In the genomic region with DNA sequence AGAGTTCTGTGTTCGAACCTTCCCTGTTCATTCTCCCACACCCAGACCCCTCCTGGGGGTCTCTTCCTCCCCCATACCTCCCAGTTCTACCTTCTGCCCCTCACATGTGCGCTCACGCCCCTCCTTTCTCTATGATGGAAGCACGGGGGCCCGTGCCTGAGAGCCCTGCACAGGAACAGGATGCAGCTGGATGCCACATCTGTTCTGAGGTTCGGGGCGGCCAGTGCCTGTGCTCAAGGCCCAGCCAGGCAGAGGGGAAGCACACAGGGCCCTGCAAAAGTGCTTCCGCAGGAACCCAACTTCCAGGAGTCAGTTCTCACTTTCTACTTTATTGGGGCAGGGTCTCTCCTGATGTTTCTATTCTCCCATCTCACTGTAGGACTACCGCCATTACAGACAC, we compare ENCODE assay signal across 10 mouse cellular contexts. TPM values are rescaled to one million over a fixed set of nuclear protein-coding genes. Genes with fewer than 3 reads are reported as not detected.
DNase-seq lines count a peak whose midpoint lies in the region; ATAC-seq and TF ChIP-seq lines count a peak whose summit lies in the region.
"Had no signal": no experiment of that assay in that cellular context is flagged by ENCODE, and none has a peak within 500 bp of the region (broad histone marks: within the 10 kb centered on the region; RNA-seq: fewer than 3 reads in every experiment).

No protein-coding gene starts in this region.

- no peak for DNase-seq in heart, postnatal 36 days
- no peak for DNase-seq in testis, postnatal 14 days (ENCODE audit: low spot score)
- DNase-seq in spleen, adult 12 weeks (ENCODE audit: low spot score): no peak
- no peak for DNase-seq in cerebellum, adult 11-12 months
- DNase-seq in left cerebral cortex, adult 8-10 months (ENCODE audit: low spot score in 2 of 2): no peak
- DNase-seq: kidney, adult 2 months had no signal

- H3K9ac ChIP-seq in heart, embryonic 14.5 days (ENCODE audit: low read length): no peak overlapping the region; the same call in 1 of the 2 replicates
- H3K9ac ChIP-seq: forebrain, embryonic 12.5 days had no signal

- H3K27me3 ChIP-seq in heart, embryonic 14.5 days (ENCODE audit: control insufficient read depth, insufficient read depth, low read length): no peaks in the 10 kb centered on the region
- H3K27me3 ChIP-seq in testis, adult 2 months (ENCODE audit: control insufficient read depth, insufficient read depth, low read length): no peaks in the 10 kb centered on the region
- H3K27me3 ChIP-seq in small intestine, adult 2 months (ENCODE audit: control insufficient read depth, insufficient read depth, low read length): no peaks in the 10 kb centered on the region

- H3K9me3 ChIP-seq in heart, embryonic 14.5 days (ENCODE audit: control insufficient read depth, low read length): no peaks in the 10 kb centered on the region
- H3K9me3 ChIP-seq: forebrain, embryonic 12.5 days had no signal

- WGBS in heart, embryonic 14.5 days: 81% methylated on average over 9 of the region's 9 CpGs
- WGBS in small intestine, adult 2 months: 73% methylated on average over 9 of the region's 9 CpGs

- peaks cover 15% of the 10 kb centered on the region; the same call in 1 of the 2 replicates for H3K36me3 ChIP-seq in heart, embryonic 14.5 days (ENCODE audit: control insufficient read depth, insufficient read depth, low read length)
- no peaks in the 10 kb centered on the region for H3K36me3 ChIP-seq in testis, adult 2 months (ENCODE audit: control insufficient read depth, insufficient read depth, low read length)
- H3K36me3 ChIP-seq in small intestine, adult 2 months (ENCODE audit: control insufficient read depth, insufficient read depth, low read length): peaks cover 3% of the 10 kb centered on the region; the same call in 1 of the 2 replicates
- H3K36me3 ChIP-seq: forebrain, embryonic 12.5 days had no signal

- intact Hi-C loops in heart, postnatal 36 days (cut with DNase I): no loop called here

- H3K4me2 ChIP-seq in heart, embryonic 14.5 days (ENCODE audit: low read length): no peak overlapping the region
- H3K4me2 ChIP-seq: forebrain, embryonic 12.5 days had no signal

- ATAC-seq in heart, embryonic 14.5 days (ENCODE audit: insufficient number of reproducible peaks, insufficient read depth, low FRiP score, low read depth): no peak

- peak; percentile 11; the same call in 1 of the 2 replicates for TF ChIP-seq POLR2A in testis, adult 2 months (IDR thresholded peaks at IDR 0.05; ENCODE audit: control insufficient read depth, low read depth, low read length)
- TF ChIP-seq POLR2A in small intestine, adult 2 months (IDR thresholded peaks at IDR 0.05; ENCODE audit: low read depth, low read length): no peak

- peak overlapping the region; percentile 29 to 80; a peak in 3 of 4 replicates for H3K27ac ChIP-seq in heart, embryonic 14.5 days (replicated peaks in 1 of 2; ENCODE audit: control insufficient read depth in 1 of 2, insufficient read depth in 1 of 2, low read depth in 2 of 2, low read length in 2 of 2)
- no peak overlapping the region for H3K27ac ChIP-seq in testis, adult 2 months (ENCODE audit: control insufficient read depth, insufficient read depth, low read depth, low read length)
- H3K27ac ChIP-seq in small intestine, adult 2 months (ENCODE audit: insufficient read depth, low read depth, low read length): 0 out of 2 replicates have a peak overlapping the region, but pooled peaks have one; percentile 9
- H3K27ac ChIP-seq: forebrain, embryonic 12.5 days had no signal

- H3K4me1 ChIP-seq in heart, embryonic 14.5 days (ENCODE audit: control insufficient read depth in 2 of 2, insufficient read depth in 2 of 2, low read length in 2 of 2): peaks cover 17 to 25% of the 10 kb centered on the region in 2 experiments
- H3K4me1 ChIP-seq in testis, adult 2 months (ENCODE audit: control insufficient read depth, insufficient read depth, low read length): no peaks in the 10 kb centered on the region
- H3K4me1 ChIP-seq in small intestine, adult 2 months (ENCODE audit: control insufficient read depth, insufficient read depth, insufficient read length, low read length): peaks cover 30% of the 10 kb centered on the region
- H3K4me1 ChIP-seq: forebrain, embryonic 12.5 days had no signal

- TF ChIP-seq CTCF in testis, adult 2 months (IDR thresholded peaks at IDR 0.05; ENCODE audit: control insufficient read depth, insufficient read depth, insufficient replicate concordance, low read depth, low read length): no peak
- no peak for TF ChIP-seq CTCF in small intestine, adult 2 months (IDR thresholded peaks at IDR 0.05; ENCODE audit: extremely low read depth, insufficient read length, insufficient replicate concordance, low read depth, low read length)

- H3K4me3 ChIP-seq in heart, embryonic 14.5 days (ENCODE audit: control insufficient read depth in 1 of 2, insufficient read depth in 1 of 2, low read depth in 1 of 2, low read length in 2 of 2): no peak overlapping the region
- H3K4me3 ChIP-seq in testis, adult 2 months (ENCODE audit: control insufficient read depth, low read depth, low read length): peak overlapping the region; percentile 75
- no peak overlapping the region for H3K4me3 ChIP-seq in small intestine, adult 2 months (ENCODE audit: low read depth, low read length)
- H3K4me3 ChIP-seq: forebrain, embryonic 12.5 days had no signal

RNA-seq across cellular contexts. Expression of a gene that starts 52.2 kb away (rescaled TPM):
- polyA plus RNA-seq in heart, embryonic 14.5 days (2014; fragmentation: Nextera tagmentation; extraction: Ambion mirVana): 78.5 and 79.1 TPM in 2 replicates
- total RNA-seq in heart, postnatal 36 days (2021): 10 to 100 TPM; 55.3 to 56.4 TPM
- 4.3 and 5.4 TPM in 2 replicates for polyA plus RNA-seq in testis, adult 2 months (2012; rRNA removed)
- 10.5 and 13.6 TPM in 2 replicates for polyA plus RNA-seq in small intestine, adult 2 months (2012; rRNA removed)
- total RNA-seq in left cerebral cortex, adult 8-10 months (2022): 10 to 100 TPM; 46.7 to 58.2 (median 53.1) TPM
